Mouse (Mus musculus) megakaryocyte, embryonic 14.5 days (primary cell): ENCODE measurements around the gene Farp2.

ENCODE experiments used
- FLI1 ChIP-seq: IDR thresholded peaks from 2 replicates; pipeline ENCODE4 v1.6.1; 2012; ENCODE audit warnings: low read length, inconsistent platforms, mixed read lengths
- GATA1 ChIP-seq: IDR thresholded peaks from 3 replicates; pipeline ENCODE4 v1.6.1; 2012; ENCODE audit warnings: mixed read lengths, low read length, inconsistent platforms, borderline replicate concordance

DNA sequence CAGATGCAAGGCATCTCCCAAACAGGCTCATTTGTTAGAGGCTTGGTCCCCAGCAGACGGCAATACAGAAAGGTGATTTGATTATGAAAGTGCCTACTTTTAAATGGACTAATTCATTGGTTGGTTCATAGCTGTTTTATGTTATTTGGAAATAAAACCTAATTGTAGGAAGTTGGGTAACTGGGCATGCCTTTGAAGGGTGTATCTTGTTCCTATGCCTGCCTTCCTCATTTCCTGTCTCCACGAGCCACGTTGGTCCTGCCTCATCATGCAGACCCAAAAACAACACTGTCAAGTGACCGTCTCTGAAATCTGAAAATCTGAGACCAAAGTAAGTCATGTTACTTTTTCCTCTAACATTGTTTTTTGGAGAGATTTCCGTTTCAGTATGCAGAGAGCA, 39.5 kb downstream of the Farp2 start:
- no peak for TF ChIP-seq GATA1
- no peak for TF ChIP-seq FLI1
